Mouse (Mus musculus): ENCODE results near the gene Os9.

- TF ChIP-seq CTCF (conservative IDR thresholded peaks at IDR 0.05; ENCODE audit: insufficient read depth, insufficient read length, low read depth, low read length), result no peak
- TF ChIP-seq POLR2A (IDR thresholded peaks at IDR 0.05; ENCODE audit: low read depth, low read length), result no peak
These were observed 49.1 kb upstream of the Os9 start for GRCm38 (mm10) chr10:127170002-127170401.
